Mouse (Mus musculus): ENCODE data around the gene Gm20388. TPM values are rescaled to one million over a fixed set of nuclear protein-coding genes. Genes with fewer than 3 reads are reported as not detected.

The Gm20388 gene
- polyA plus RNA-seq, 1 experiment = 18.7 TPM

- H3K4me3 ChIP-seq (replicated peaks; ENCODE audit: insufficient read depth, low read depth, low read length) = no peak overlapping the region
- no peaks in the 10 kb centered on the region for H3K4me1 ChIP-seq (ENCODE audit: control insufficient read depth, insufficient read depth, low read length)
- no peaks in the 10 kb centered on the region for H3K27me3 ChIP-seq (ENCODE audit: control insufficient read depth, insufficient read depth, low read length)
- TF ChIP-seq POLR2A (IDR thresholded peaks at IDR 0.05; ENCODE audit: borderline replicate concordance, insufficient read depth, low read length) (no peak), CTCF (IDR thresholded peaks at IDR 0.05; ENCODE audit: borderline replicate concordance, insufficient read depth, low read depth, low read length) (no peak)
- H3K27ac ChIP-seq (ENCODE audit: insufficient read depth, low read length) = no peak overlapping the region
- WGBS = 95% methylated on average over 6 of the region's 6 CpGs
- no peak for DNase-seq
These were observed 290.7 kb downstream of the Gm20388 start for GRCm38 (mm10) chr8:120201351-120201750.

DNA sequence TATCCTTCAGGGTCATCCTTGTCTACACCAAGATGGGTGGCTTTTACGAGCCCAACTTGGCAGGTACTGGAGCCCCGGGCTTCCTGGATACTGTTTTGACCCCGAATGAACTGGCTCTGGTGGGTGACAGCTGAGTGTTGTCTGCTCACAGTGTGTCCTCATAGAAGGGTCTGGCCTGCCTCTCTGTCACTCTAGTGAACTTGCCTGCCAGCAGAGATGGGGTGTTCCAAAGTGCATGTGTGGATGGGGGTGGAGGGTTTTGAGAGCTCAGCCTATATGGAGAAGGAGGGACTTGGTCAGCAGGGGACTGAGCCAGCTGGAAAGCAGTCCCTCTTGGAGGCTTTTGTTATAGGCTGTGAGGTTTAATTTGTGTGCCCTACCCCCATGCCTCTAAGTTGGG, 291.9 kb downstream of the Gm20388 start:
- Histone ChIP-seq H3K27me3 (ENCODE audit: control insufficient read depth, insufficient read depth, low read length) (no peaks in the 10 kb centered on the region), H3K4me3 (replicated peaks; ENCODE audit: insufficient read depth, low read depth, low read length) (no peak overlapping the region), H3K4me1 (ENCODE audit: control insufficient read depth, insufficient read depth, low read length) (no peaks in the 10 kb centered on the region), H3K27ac (ENCODE audit: insufficient read depth, low read length) (no peak overlapping the region)
- no peak for TF ChIP-seq POLR2A (IDR thresholded peaks at IDR 0.05; ENCODE audit: borderline replicate concordance, insufficient read depth, low read length)
- no peak for DNase-seq
- 46% methylated on average over 3 of the region's 3 CpGs for WGBS

DNA sequence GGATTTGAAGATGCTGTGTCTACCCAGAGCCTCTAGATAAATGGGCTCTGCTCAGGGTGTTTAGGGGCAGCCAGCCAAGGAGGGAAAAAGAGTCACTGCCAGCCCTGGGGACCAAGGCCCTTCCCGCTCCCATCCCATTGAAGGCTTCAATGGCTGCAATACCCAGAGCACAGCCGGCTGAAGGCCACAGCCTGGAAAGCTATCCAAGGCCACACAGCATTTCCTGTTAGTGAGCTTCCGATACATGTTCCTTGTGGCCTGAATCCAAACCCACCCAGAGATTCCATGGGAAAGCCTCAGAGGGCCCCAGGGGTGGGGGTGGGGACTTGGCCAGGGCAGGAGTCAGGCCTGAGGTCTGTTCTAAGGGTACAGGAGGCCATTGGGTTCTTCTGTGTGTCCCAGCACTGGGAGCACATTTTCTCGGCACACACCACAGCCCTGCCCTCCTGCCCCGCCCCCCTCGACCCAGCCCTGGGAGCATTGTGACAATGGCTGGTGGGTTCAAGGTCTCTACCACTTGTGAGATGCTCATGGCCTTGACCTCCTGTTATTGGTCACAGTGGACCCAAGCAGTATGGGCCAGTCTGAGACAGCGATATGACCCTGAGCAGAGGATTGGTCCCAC, 294.2 kb downstream of the Gm20388 start:
- Histone ChIP-seq H3K4me3 (replicated peaks; ENCODE audit: insufficient read depth, low read depth, low read length) (no peak overlapping the region), H3K4me1 (ENCODE audit: control insufficient read depth, insufficient read depth, low read length) (no peaks in the 10 kb centered on the region), H3K27me3 (ENCODE audit: control insufficient read depth, insufficient read depth, low read length) (no peaks in the 10 kb centered on the region), H3K27ac (ENCODE audit: insufficient read depth, low read length) (no peak overlapping the region)
- 77% methylated on average over 7 of the region's 7 CpGs for WGBS
- TF ChIP-seq CTCF (IDR thresholded peaks at IDR 0.05; ENCODE audit: borderline replicate concordance, insufficient read depth, low read depth, low read length) = no peak
- no peak for TF ChIP-seq POLR2A (IDR thresholded peaks at IDR 0.05; ENCODE audit: borderline replicate concordance, insufficient read depth, low read length)
- DNase-seq = no peak

DNA sequence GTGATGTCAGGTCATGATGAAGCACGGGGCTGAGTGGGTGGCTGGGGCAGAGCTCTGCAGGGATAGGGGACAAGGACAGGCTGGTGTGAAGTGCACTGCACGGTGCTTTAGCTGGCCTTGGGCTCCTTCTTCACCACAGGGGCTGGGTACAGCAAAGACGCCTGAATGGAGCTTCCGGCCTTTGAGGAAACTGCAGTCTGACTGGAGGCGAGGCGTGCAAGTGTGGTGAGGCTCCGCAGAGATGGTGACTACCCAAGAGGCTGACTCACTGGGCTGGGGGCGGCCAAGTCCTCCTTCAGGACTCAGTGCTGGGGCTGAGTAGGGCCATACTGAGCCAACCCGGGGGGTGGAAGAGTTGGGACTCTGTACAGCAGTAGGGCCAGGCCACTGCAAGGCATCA, 295.3 kb downstream of the Gm20388 start:
- TF ChIP-seq POLR2A (IDR thresholded peaks at IDR 0.05; ENCODE audit: borderline replicate concordance, insufficient read depth, low read length) (no peak), CTCF (IDR thresholded peaks at IDR 0.05; ENCODE audit: borderline replicate concordance, insufficient read depth, low read depth, low read length) (no peak)
- Histone ChIP-seq H3K27ac (ENCODE audit: insufficient read depth, low read length) (no peak overlapping the region), H3K27me3 (ENCODE audit: control insufficient read depth, insufficient read depth, low read length) (no peaks in the 10 kb centered on the region), H3K4me3 (replicated peaks; ENCODE audit: insufficient read depth, low read depth, low read length) (no peak overlapping the region), H3K4me1 (ENCODE audit: control insufficient read depth, insufficient read depth, low read length) (no peaks in the 10 kb centered on the region)
- DNase-seq = no peak
- 92% methylated on average over 9 of the region's 9 CpGs for WGBS

GRCm38 (mm10) chr8:120207364-120207763, 296.7 kb downstream of the Gm20388 start:
- H3K27ac ChIP-seq (ENCODE audit: insufficient read depth, low read length) = no peak overlapping the region
- 93% methylated on average over 8 of the region's 8 CpGs for WGBS

DNA sequence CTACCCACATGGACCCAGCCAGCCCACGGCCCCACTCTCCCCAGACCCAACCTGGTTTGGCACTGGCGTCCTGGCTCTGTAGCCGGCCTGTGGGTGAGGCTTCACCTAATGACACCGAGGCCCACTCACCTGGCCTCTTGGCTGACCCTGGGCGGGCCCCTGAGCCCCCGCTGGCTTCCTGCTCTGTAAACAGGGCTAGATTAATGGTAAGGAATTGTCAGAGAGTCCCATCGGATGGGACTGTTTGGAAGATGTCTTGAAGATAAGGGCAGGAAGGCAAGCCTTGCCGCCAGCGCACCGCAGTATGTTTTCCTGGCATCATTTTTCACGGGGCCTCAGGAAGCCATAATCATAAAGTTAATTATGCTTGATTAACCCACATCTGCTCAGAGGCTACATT, 297.5 kb downstream of the Gm20388 start:
- TF ChIP-seq CTCF (IDR thresholded peaks at IDR 0.05; ENCODE audit: borderline replicate concordance, insufficient read depth, low read depth, low read length) = no peak
- no peak for DNase-seq
- 78% methylated on average over 11 of the region's 11 CpGs for WGBS
- Histone ChIP-seq H3K4me1 (ENCODE audit: control insufficient read depth, insufficient read depth, low read length) (no peaks in the 10 kb centered on the region), H3K27me3 (ENCODE audit: control insufficient read depth, insufficient read depth, low read length) (no peaks in the 10 kb centered on the region), H3K4me3 (replicated peaks; ENCODE audit: insufficient read depth, low read depth, low read length) (no peak overlapping the region), H3K27ac (ENCODE audit: insufficient read depth, low read length) (no peak overlapping the region)

More at GRCm38 (mm10) chr8:120207364-120207763, 296.7 kb downstream of the Gm20388 start:
- no peak overlapping the region for H3K4me3 ChIP-seq (replicated peaks; ENCODE audit: insufficient read depth, low read depth, low read length)
- DNase-seq = no peak
- no peaks in the 10 kb centered on the region for H3K4me1 ChIP-seq (ENCODE audit: control insufficient read depth, insufficient read depth, low read length)
- H3K27me3 ChIP-seq (ENCODE audit: control insufficient read depth, insufficient read depth, low read length) = no peaks in the 10 kb centered on the region
- TF ChIP-seq CTCF (IDR thresholded peaks at IDR 0.05; ENCODE audit: borderline replicate concordance, insufficient read depth, low read depth, low read length) = no peak
- TF ChIP-seq POLR2A (IDR thresholded peaks at IDR 0.05; ENCODE audit: borderline replicate concordance, insufficient read depth, low read length) = no peak

GRCm38 (mm10) chr8:120211345-120211744, 300.7 kb downstream of the Gm20388 start:
- DNase-seq = no peak
- Histone ChIP-seq H3K4me3 (replicated peaks; ENCODE audit: insufficient read depth, low read depth, low read length) (no peak overlapping the region), H3K4me1 (ENCODE audit: control insufficient read depth, insufficient read depth, low read length) (peaks cover 18% of the 10 kb centered on the region), H3K27ac (ENCODE audit: insufficient read depth, low read length) (no peak overlapping the region), H3K27me3 (ENCODE audit: control insufficient read depth, insufficient read depth, low read length) (no peaks in the 10 kb centered on the region)
- TF ChIP-seq POLR2A (IDR thresholded peaks at IDR 0.05; ENCODE audit: borderline replicate concordance, insufficient read depth, low read length) (no peak), CTCF (IDR thresholded peaks at IDR 0.05; ENCODE audit: borderline replicate concordance, insufficient read depth, low read depth, low read length) (no peak)
- 57% methylated on average over 4 of the region's 4 CpGs for WGBS

- Histone ChIP-seq H3K4me1 (ENCODE audit: control insufficient read depth, insufficient read depth, low read length) (peaks cover 18% of the 10 kb centered on the region), H3K27ac (ENCODE audit: insufficient read depth, low read length) (no peak overlapping the region), H3K27me3 (ENCODE audit: control insufficient read depth, insufficient read depth, low read length) (no peaks in the 10 kb centered on the region), H3K4me3 (replicated peaks; ENCODE audit: insufficient read depth, low read depth, low read length) (no peak overlapping the region)
- 98% methylated on average over 7 of the region's 7 CpGs for WGBS
- no peak for DNase-seq
- TF ChIP-seq CTCF (IDR thresholded peaks at IDR 0.05; ENCODE audit: borderline replicate concordance, insufficient read depth, low read depth, low read length) (no peak), POLR2A (IDR thresholded peaks at IDR 0.05; ENCODE audit: borderline replicate concordance, insufficient read depth, low read length) (no peak)
These were observed 302.0 kb downstream of the Gm20388 start for GRCm38 (mm10) chr8:120212596-120212995.
